Mouse (Mus musculus): ENCODE data around the gene Ints6. TPM values are rescaled to one million over a fixed set of nuclear protein-coding genes. Genes with fewer than 3 reads are reported as not detected.
"Not testable (repeated sequence)": the region's sequence is repeated elsewhere in the genome, so short reads cannot be mapped to it uniquely, and the experiment has no call there.

Gene Ints6
- polyA plus RNA-seq, 1 experiment: 0.97 TPM

DNA sequence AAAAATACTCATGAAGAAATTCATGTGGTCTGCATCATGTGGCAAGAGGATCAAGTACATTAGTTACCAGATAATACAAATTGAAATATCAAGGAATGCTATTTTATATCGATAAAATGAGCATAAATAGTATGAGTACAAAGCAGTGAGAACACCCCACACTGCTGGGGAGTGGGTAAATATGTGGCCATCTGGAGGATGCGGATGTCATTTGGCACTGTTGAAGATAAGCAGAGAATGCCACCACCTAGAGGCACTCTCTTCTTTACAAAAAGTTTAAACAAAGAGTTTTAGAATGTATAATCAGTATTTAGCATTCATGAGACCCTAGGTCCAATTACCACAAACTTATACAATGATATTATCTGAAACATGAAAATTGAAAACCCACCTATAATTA is 42.8 kb downstream of the Ints6 start:
- Histone ChIP-seq H3K9me3 (ENCODE audit: control insufficient read depth, low read length) (no peaks in the 10 kb centered on the region), H3K4me3 (replicated peaks) (no peak overlapping the region), H3K27me3 (ENCODE audit: control insufficient read depth) (no peaks in the 10 kb centered on the region), H3K36me3 (ENCODE audit: control insufficient read depth) (peaks cover 49% of the 10 kb centered on the region), H3K4me1 (ENCODE audit: control insufficient read depth) (no peaks in the 10 kb centered on the region; the same call in 1 of the 2 replicates)
- TF ChIP-seq TAL1 (IDR thresholded peaks at IDR 0.05; ENCODE audit: low read length) (no peak), GATA1 (IDR thresholded peaks at IDR 0.05; ENCODE audit: low read length) (no peak)

DNA sequence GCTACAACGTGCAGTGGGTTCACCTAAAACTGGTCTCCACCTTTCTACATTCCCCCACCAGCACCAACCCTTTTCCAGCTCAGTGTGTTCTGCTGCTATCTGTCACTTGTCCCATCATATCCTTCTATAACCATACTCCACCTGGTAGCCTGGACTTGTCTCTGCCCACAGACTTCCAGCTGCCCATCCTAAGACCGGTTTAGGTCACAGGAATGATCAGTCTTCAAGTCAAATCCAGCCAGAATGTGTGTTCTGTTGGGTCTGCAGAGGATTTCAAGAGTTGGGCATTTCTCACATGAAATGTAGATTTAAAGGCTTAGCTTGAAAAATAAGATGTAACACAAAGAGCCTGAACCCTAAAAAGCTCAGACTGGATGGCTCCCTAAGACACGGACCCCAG is 87.3 kb downstream of the Ints6 start:
- Histone ChIP-seq H3K27me3 (ENCODE audit: control insufficient read depth) (no peaks in the 10 kb centered on the region), H3K9me3 (ENCODE audit: control insufficient read depth, low read length) (no peaks in the 10 kb centered on the region), H3K4me3 (replicated peaks) (no peak overlapping the region), H3K4me1 (ENCODE audit: control insufficient read depth) (no peaks in the 10 kb centered on the region), H3K36me3 (ENCODE audit: control insufficient read depth) (no peaks in the 10 kb centered on the region)
- TF ChIP-seq GATA1 (IDR thresholded peaks at IDR 0.05; ENCODE audit: low read length) (no peak), TAL1 (IDR thresholded peaks at IDR 0.05; ENCODE audit: low read length) (no peak)

DNA sequence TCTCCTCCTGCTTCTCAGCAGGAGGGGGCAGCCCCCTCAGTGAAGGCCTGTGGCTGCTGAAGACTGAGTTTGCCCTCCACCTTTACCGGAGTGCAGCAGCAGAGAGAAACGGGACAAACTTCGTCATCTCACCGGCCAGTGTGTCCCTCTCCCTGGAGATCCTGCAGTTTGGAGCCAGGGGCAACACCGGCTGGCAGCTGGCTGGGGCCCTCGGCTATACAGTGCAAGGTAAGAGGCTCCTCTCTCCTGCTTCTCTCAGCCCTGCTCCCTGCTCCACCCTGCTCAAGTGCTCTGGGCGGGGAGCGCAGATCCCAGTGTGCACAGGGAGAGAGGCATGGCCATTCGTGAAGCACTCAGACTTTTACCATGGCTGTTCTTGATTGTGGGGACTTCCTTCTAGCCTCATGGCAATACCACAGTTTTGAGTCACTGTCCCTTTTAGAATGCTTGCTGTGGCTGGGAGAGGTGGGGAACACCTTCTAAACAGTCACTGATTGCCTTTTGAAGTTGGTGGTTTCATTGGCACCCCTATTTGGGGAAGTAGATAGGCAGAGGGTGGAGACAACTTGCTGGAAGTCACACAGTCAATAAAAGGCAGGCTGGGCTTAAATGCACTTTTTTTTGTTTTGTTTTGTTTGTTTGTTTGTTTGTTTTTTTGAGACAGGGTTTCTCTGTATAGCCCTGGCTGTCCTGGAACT is 95.8 kb downstream of the Ints6 start:
- H3K4me1 ChIP-seq (ENCODE audit: control insufficient read depth): no peaks in the 10 kb centered on the region

DNA sequence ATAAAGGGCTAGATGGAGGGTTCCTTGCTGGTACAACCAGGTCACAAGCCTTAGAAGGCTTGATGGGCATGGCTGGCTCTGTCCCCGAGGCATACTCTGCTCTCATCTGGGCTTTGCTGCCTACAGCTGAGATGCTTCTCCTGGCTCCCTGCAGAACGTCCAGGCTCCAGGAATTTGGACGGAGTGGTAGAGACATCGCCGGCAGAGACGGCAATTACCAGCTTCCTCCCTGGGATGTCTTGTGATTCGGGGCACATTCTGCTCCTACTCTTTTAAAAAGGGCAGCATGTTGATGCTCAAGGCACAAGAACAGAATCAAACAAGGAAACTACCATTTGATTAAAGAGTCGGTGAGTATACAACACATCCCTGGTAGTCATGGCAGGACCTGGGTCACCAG is 97.6 kb downstream of the Ints6 start, which contains the start of gene Serpine3:
Gene Serpine3, plus strand, starts transcription at position 301 of the 400 bp plus-strand sequence.
- no peaks in the 10 kb centered on the region for H3K9me3 ChIP-seq (ENCODE audit: control insufficient read depth, low read length)
- no peaks in the 10 kb centered on the region for H3K36me3 ChIP-seq (ENCODE audit: control insufficient read depth)
- no peak for TF ChIP-seq GATA1 (IDR thresholded peaks at IDR 0.05; ENCODE audit: low read length)
- TF ChIP-seq TAL1 (IDR thresholded peaks at IDR 0.05; ENCODE audit: low read length): no peak
- no peaks in the 10 kb centered on the region for H3K27me3 ChIP-seq (ENCODE audit: control insufficient read depth)
- H3K4me3 ChIP-seq (replicated peaks): no peak within 1 kb of the TSS
- H3K4me1 ChIP-seq (ENCODE audit: control insufficient read depth): no peaks in the 10 kb centered on the region

More for the DNA sequence above, 95.8 kb downstream of the Ints6 start:
- no peaks in the 10 kb centered on the region for H3K27me3 ChIP-seq (ENCODE audit: control insufficient read depth)
- TF ChIP-seq GATA1 (IDR thresholded peaks at IDR 0.05; ENCODE audit: low read length) (no peak), TAL1 (IDR thresholded peaks at IDR 0.05; ENCODE audit: low read length) (no peak)
- H3K4me3 ChIP-seq (replicated peaks): no peak overlapping the region
- H3K9me3 ChIP-seq (ENCODE audit: control insufficient read depth, low read length): no peaks in the 10 kb centered on the region
- no peaks in the 10 kb centered on the region for H3K36me3 ChIP-seq (ENCODE audit: control insufficient read depth)

DNA sequence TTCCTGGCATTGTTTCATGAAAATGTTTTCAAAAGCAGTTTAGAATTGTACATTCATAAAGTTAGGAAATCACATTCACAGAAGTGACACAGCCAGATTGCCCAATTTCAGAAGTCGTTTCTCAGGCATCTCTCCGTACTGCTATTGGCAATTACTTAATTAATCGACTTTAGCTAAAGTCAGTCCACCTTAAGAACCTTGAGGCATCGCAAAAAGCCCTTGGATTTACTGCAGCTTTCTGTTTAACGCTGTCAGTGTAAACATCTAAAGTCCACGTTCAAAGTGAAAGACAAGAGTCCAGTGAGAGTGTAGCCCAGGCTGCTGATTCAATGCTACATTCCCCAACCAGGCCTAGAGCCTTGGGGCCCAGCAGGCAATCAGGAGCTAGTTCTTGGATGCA is 98.6 kb downstream of the Ints6 start:
- H3K36me3 ChIP-seq (ENCODE audit: control insufficient read depth): no peaks in the 10 kb centered on the region
- H3K4me3 ChIP-seq (replicated peaks): no peak overlapping the region
- H3K4me1 ChIP-seq (ENCODE audit: control insufficient read depth): no peaks in the 10 kb centered on the region
- H3K27me3 ChIP-seq (ENCODE audit: control insufficient read depth): no peaks in the 10 kb centered on the region
- no peak for TF ChIP-seq GATA1 (IDR thresholded peaks at IDR 0.05; ENCODE audit: low read length)
- no peak for TF ChIP-seq TAL1 (IDR thresholded peaks at IDR 0.05; ENCODE audit: low read length)
- no peaks in the 10 kb centered on the region for H3K9me3 ChIP-seq (ENCODE audit: control insufficient read depth, low read length)

DNA sequence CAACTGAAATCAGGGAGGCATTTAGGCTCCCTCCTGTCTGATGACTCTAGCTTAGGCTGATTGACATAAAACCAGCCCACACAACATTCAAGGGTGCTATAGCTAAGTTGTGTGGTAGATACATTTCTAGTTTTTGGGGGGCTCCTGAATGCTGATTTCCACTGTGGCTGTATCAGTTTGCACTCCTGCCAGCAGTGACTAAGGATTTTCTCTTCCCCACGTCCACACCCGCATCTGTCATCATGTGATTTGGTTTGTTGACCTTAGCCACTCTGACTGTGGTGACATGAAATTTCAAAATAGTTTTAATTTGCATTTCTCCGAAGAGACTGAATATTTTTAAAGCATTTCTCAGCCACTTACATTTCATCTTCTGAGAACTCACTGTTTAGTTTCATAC is 103.5 kb downstream of the Ints6 start:
- no peak overlapping the region for H3K4me3 ChIP-seq (replicated peaks)
- no peaks in the 10 kb centered on the region for H3K9me3 ChIP-seq (ENCODE audit: control insufficient read depth, low read length)
- H3K36me3 ChIP-seq (ENCODE audit: control insufficient read depth): no peaks in the 10 kb centered on the region
- H3K27me3 ChIP-seq (ENCODE audit: control insufficient read depth): no peaks in the 10 kb centered on the region
- H3K4me1 ChIP-seq (ENCODE audit: control insufficient read depth): no peaks in the 10 kb centered on the region
- no peak for TF ChIP-seq TAL1 (IDR thresholded peaks at IDR 0.05; ENCODE audit: low read length)
- TF ChIP-seq GATA1 (IDR thresholded peaks at IDR 0.05; ENCODE audit: low read length): no peak

DNA sequence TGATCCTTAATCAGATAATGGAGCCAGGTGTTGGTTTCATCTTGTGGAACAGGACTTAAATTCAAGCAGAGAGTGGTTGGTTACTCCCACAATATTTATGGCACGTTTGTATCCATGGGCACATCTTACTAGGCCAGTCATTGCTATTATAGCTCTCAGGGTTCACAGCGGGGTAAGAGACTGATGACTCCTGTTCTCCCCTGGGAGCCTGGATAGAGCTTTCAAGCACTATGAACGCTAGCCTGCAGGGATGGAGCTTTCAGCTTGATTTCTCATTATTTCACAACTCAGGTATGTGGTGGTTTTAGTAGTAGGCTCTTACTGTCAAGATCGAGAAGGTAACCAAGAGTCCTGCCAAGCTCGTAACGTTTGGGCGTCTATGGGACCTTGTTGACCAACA is 105.0 kb downstream of the Ints6 start:
- H3K36me3 ChIP-seq (ENCODE audit: control insufficient read depth): no peaks in the 10 kb centered on the region
- H3K27me3 ChIP-seq (ENCODE audit: control insufficient read depth): no peaks in the 10 kb centered on the region
- H3K9me3 ChIP-seq (ENCODE audit: control insufficient read depth, low read length): no peaks in the 10 kb centered on the region
- no peaks in the 10 kb centered on the region for H3K4me1 ChIP-seq (ENCODE audit: control insufficient read depth)
- no peak for TF ChIP-seq GATA1 (IDR thresholded peaks at IDR 0.05; ENCODE audit: low read length)
- TF ChIP-seq TAL1 (IDR thresholded peaks at IDR 0.05; ENCODE audit: low read length): no peak
- no peak overlapping the region for H3K4me3 ChIP-seq (replicated peaks)

DNA sequence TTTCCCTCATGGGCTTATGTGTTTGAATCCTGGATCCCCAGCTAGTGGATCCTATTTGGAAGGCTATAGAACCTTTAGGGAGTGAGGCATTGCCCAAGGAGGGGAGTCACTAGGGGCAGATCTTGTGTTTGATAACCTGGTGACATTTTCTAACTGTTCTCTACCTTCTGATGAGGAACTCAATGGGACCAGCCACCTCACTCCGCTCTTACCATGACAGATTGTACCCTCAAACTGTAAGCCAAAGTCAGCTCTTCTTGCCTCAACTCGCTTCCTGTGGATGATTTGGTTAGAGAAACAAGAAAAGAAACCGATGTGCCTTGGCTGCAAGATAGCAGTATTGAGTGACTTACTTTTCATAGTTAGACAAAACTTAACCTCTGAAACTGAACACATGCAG is 109.2 kb downstream of the Ints6 start:
- H3K36me3 ChIP-seq (ENCODE audit: control insufficient read depth): no peaks in the 10 kb centered on the region
- H3K9me3 ChIP-seq (ENCODE audit: control insufficient read depth, low read length): no peaks in the 10 kb centered on the region
- TF ChIP-seq TAL1 (IDR thresholded peaks at IDR 0.05; ENCODE audit: low read length) (no peak), GATA1 (IDR thresholded peaks at IDR 0.05; ENCODE audit: low read length) (no peak)
- no peaks in the 10 kb centered on the region for H3K27me3 ChIP-seq (ENCODE audit: control insufficient read depth)
- H3K4me1 ChIP-seq (ENCODE audit: control insufficient read depth): no peaks in the 10 kb centered on the region
- H3K4me3 ChIP-seq (replicated peaks): no peak overlapping the region

DNA sequence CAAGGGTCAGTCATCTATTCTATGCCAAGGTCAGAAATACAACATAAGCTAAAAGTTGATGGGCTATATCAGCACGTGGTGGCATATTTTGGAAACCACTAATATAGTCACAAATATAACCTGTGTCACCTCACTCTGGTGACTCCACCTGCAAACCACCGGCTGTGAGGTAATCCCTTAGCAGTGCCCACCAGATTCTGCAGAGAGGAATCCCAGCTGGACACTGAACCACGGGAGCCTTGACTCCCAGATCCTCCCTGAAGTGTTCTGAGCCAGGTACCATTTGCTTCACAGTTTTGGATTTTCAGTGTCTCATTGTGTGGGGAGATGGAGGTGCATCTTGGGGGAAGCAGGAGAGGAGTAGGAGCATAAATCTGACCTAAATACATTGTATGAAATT is 110.6 kb downstream of the Ints6 start:
- Histone ChIP-seq H3K9me3 (ENCODE audit: control insufficient read depth, low read length) (no peaks in the 10 kb centered on the region), H3K4me1 (ENCODE audit: control insufficient read depth) (no peaks in the 10 kb centered on the region), H3K36me3 (ENCODE audit: control insufficient read depth) (no peaks in the 10 kb centered on the region), H3K4me3 (replicated peaks) (no peak overlapping the region), H3K27me3 (ENCODE audit: control insufficient read depth) (no peaks in the 10 kb centered on the region)
- TF ChIP-seq GATA1 (IDR thresholded peaks at IDR 0.05; ENCODE audit: low read length): no peak
- TF ChIP-seq TAL1 (IDR thresholded peaks at IDR 0.05; ENCODE audit: low read length): no peak

DNA sequence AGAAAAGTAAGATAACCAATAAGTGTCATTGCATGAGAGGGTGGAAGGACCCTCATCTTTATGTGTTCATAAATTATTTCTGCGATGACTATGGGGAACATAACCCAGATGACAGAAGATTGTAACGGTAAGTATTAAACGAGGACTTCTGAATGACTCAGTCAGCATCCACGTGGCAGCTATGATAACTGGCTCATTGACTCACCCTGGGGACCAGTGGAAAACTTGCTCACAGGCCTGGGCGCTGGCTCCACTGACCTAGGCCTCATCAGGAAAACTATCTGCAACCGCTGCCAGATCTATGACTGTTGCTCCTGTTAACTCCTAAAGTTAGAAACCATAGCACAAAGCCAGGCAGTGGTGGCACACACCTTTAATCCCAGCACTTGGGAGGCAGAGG is 112.6 kb downstream of the Ints6 start:
- no peak for TF ChIP-seq GATA1 (IDR thresholded peaks at IDR 0.05; ENCODE audit: low read length)
- no peak for TF ChIP-seq TAL1 (IDR thresholded peaks at IDR 0.05; ENCODE audit: low read length)

DNA sequence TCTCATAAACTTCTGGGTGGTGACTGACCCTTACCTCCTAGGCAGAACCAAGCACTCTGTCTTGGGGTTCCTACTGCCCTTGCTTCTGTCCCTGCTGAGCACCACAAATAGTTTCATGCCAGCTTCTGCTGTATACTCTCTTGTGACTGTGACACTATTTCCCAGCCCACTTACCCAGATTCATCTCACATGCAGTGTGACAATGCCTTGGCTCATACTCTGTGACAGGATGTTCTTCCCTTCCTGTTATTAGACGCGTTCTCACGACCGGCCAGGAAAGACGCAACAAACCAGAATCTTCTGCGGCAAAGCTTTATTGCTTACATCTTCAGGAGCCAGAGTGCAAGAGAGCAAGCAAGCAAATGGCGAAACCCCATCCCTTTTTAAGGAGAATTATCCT is 118.6 kb downstream of the Ints6 start:
- not testable (repeated sequence) for H3K27me3 ChIP-seq (ENCODE audit: control insufficient read depth)

More for the DNA sequence above, 112.6 kb downstream of the Ints6 start:
- no peaks in the 10 kb centered on the region for H3K9me3 ChIP-seq (ENCODE audit: control insufficient read depth, low read length)
- H3K36me3 ChIP-seq (ENCODE audit: control insufficient read depth): no peaks in the 10 kb centered on the region
- H3K27me3 ChIP-seq (ENCODE audit: control insufficient read depth): no peaks in the 10 kb centered on the region
- H3K4me1 ChIP-seq (ENCODE audit: control insufficient read depth): no peaks in the 10 kb centered on the region
- H3K4me3 ChIP-seq (replicated peaks): no peak overlapping the region

More for the DNA sequence above, 118.6 kb downstream of the Ints6 start:
- not testable (repeated sequence) for H3K36me3 ChIP-seq (ENCODE audit: control insufficient read depth); H3K4me1 ChIP-seq (ENCODE audit: control insufficient read depth); H3K9me3 ChIP-seq (ENCODE audit: control insufficient read depth, low read length); H3K4me3 ChIP-seq (replicated peaks)
